Mouse (Mus musculus) heart, adult 2 months (tissue): ENCODE measurements around the gene Pacrg.

Experiments used
- CTCF ChIP-seq: fragments of 200-600 bp; IDR thresholded peaks from 2 replicates; pipeline ENCODE4 v1.8.1; 2022; ENCODE audit warnings: antibody characterized with exemption, mild to moderate bottlenecking, moderate library complexity
- POLR2A ChIP-seq: fragments of 200-500 bp; IDR thresholded peaks from 2 replicates; pipeline ENCODE4 v1.6.1; 2011; ENCODE audit warnings: mild to moderate bottlenecking, low read depth, low read length, control low read depth; ENCODE audit not compliant: insufficient read depth

DNA sequence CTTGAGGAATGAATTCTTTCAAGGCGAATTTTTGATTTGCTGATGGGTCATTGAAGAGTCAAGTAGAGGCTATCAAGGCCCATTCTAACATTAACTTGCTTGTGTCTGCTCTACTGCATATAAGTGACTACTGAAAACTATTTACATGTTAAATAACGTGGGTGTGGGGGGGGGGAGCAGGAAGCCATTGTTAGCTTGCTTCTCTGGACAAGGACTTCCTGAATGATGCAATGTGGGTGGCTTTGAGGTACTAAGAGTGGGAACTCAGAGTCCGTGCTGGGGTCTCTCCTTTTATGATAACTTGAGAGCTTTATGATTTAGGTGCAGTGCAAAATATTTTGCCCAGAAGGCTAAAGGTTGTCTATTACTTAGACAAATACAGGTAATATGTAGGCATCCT, 67.9 kb downstream of the Pacrg start:
- TF ChIP-seq CTCF (no peak), POLR2A (no peak)
